In the genomic region with DNA sequence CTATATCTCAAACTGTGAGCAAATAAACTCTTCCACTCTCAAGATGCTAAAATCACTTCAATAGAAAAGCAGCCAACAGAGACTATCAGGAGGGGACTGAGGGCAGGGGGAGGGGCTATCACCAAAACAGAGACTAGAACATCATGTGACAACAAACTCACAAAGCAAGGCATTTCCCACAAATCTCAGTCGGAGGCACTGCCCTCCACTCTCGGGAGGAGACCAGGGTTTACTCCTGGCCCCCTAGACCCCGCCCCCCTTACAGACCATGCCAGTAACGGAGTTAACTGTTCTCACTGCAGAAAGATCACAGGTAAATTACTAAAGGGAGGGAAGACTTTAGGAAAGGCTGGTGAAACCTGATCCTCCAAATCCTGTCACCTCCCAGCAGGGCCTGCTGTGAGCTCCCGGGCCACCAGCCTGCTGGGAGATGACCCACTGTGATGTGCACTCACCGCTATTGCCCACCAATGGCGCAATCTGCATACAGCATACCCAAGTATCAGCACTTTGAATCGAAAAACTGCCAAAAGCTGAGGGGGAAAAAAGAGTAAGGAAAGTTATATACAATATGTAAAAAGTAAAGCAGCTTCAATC, we compare ENCODE assay signal across 21 mouse cellular contexts. TPM values are rescaled to one million over a fixed set of nuclear protein-coding genes. Genes with fewer than 3 reads are reported as not detected.
DNase-seq lines count a peak whose midpoint lies in the region; ATAC-seq and TF ChIP-seq lines count a peak whose summit lies in the region.
"Had no signal": no experiment of that assay in that cellular context is flagged by ENCODE, and none has a peak within 500 bp of the region (broad histone marks: within the 10 kb centered on the region; RNA-seq: fewer than 3 reads in every experiment).

No protein-coding gene starts in this region.

- TF ChIP-seq CTCF in kidney, postnatal 0 days (IDR thresholded peaks at IDR 0.05; ENCODE audit: low read depth): no peak
- TF ChIP-seq CTCF in ES-Bruce4 (IDR thresholded peaks at IDR 0.05; ENCODE audit: low read depth, low read length): no peak

- no peak for TF ChIP-seq POLR2A in ES-Bruce4 (IDR thresholded peaks at IDR 0.05; ENCODE audit: insufficient read depth, low read length)

- H3K4me3 ChIP-seq in forebrain, embryonic 14.5 days (ENCODE audit: low read depth, low read length): no peak overlapping the region
- no peak overlapping the region for H3K4me3 ChIP-seq in forebrain, embryonic 10.5 days
- H3K4me3 ChIP-seq in kidney, postnatal 0 days (replicated peaks; ENCODE audit: low read depth, low read length): no peak overlapping the region
- no peak overlapping the region for H3K4me3 ChIP-seq in ES-Bruce4 (ENCODE audit: low read depth, low read length)
- H3K4me3 ChIP-seq: hindbrain, embryonic 12.5 days; left cerebral cortex, adult 2 months had no signal

- H3K9ac ChIP-seq in forebrain, embryonic 14.5 days (ENCODE audit: low read length): no peak overlapping the region
- H3K9ac ChIP-seq in kidney, postnatal 0 days (ENCODE audit: low read depth, low read length): no peak overlapping the region
- H3K9ac ChIP-seq in ES-Bruce4 (ENCODE audit: low read depth, poor library complexity, severe bottlenecking): no peak overlapping the region
- H3K9ac ChIP-seq: hindbrain, embryonic 12.5 days; liver, embryonic 14.5 days; lung, embryonic 14.5 days had no signal

- DNase-seq in forebrain, embryonic 14.5 days (ENCODE audit: low spot score): no peak
- no peak for DNase-seq in forebrain, embryonic 10.5 days (ENCODE audit: extremely low spot score, low spot score)
- DNase-seq in kidney, postnatal 0 days (ENCODE audit: low spot score): no peak
- no peak for DNase-seq in kidney, postnatal 10 days
- peak; percentile 72 for DNase-seq in R1 (ENCODE audit: low read depth, low spot score)
- no peak for DNase-seq in natural killer cell, adult 2 months (ENCODE audit: low spot score in 2 of 2)
- DNase-seq: adrenal gland, postnatal 25 days; B cell, adult 2 months; cerebellum, adult 9-10 months; gastrocnemius, postnatal 25 days; heart, adult 18-20 months; kidney, adult 2 months; lung, embryonic 14.5 days; right cerebral cortex, postnatal 14 days; thymus, postnatal 14 days had no signal

- WGBS in forebrain, embryonic 14.5 days: 13% methylated on average over 8 of the region's 8 CpGs
- WGBS in forebrain, embryonic 10.5 days: 10% methylated on average over 8 of the region's 8 CpGs
- 26% methylated on average over 8 of the region's 8 CpGs for WGBS in kidney, postnatal 0 days

- H3K9me3 ChIP-seq in forebrain, embryonic 14.5 days (replicated peaks; ENCODE audit: control insufficient read depth, low read length): no peaks in the 10 kb centered on the region
- no peaks in the 10 kb centered on the region for H3K9me3 ChIP-seq in forebrain, embryonic 10.5 days
- no peaks in the 10 kb centered on the region for H3K9me3 ChIP-seq in kidney, postnatal 0 days (replicated peaks; ENCODE audit: low read length)
- H3K9me3 ChIP-seq in ES-Bruce4 (replicated peaks; ENCODE audit: control insufficient read depth, insufficient read depth, low read length, poor library complexity, severe bottlenecking): no peaks in the 10 kb centered on the region
- H3K9me3 ChIP-seq: hindbrain, embryonic 12.5 days had no signal

- H3K27me3 ChIP-seq in forebrain, embryonic 14.5 days (replicated peaks; ENCODE audit: control insufficient read depth, insufficient read depth, low read length): no peaks in the 10 kb centered on the region
- no peaks in the 10 kb centered on the region for H3K27me3 ChIP-seq in forebrain, embryonic 10.5 days (ENCODE audit: poor library complexity, severe bottlenecking)
- no peaks in the 10 kb centered on the region for H3K27me3 ChIP-seq in kidney, postnatal 0 days (ENCODE audit: insufficient read depth, low read length)
- no peaks in the 10 kb centered on the region for H3K27me3 ChIP-seq in ES-Bruce4 (ENCODE audit: control insufficient read depth, insufficient read depth, low read length, poor library complexity, severe bottlenecking)
- H3K27me3 ChIP-seq: CH12.LX; hindbrain, embryonic 12.5 days had no signal

- ATAC-seq in forebrain, embryonic 14.5 days: peak; percentile 17; the same call in 1 of the 2 replicates
- ATAC-seq in kidney, postnatal 0 days (replicated peaks; ENCODE audit: low FRiP score, low read depth): peak; percentile 63
- ATAC-seq: inflammation-experienced regulatory T-cells, adult 6 months had no signal

- TF ChIP-seq EP300 in ES-Bruce4 (IDR thresholded peaks at IDR 0.05; ENCODE audit: insufficient read depth, low read depth, low read length): 0 out of 2 replicates have a peak, but pooled peaks have one; percentile 33

- no peak overlapping the region for H3K27ac ChIP-seq in forebrain, embryonic 14.5 days (ENCODE audit: low read depth, low read length)
- no peak overlapping the region for H3K27ac ChIP-seq in forebrain, embryonic 10.5 days
- H3K27ac ChIP-seq in kidney, postnatal 0 days: no peak overlapping the region
- no peak overlapping the region for H3K27ac ChIP-seq in ES-Bruce4 (ENCODE audit: insufficient read depth, low read length)
- H3K27ac ChIP-seq: hindbrain, embryonic 12.5 days; left cerebral cortex, adult 2 months; liver, embryonic 14.5 days had no signal

- 0 out of 2 replicates have a peak, but pooled peaks cover 2% of the 10 kb centered on the region for H3K4me1 ChIP-seq in forebrain, embryonic 14.5 days (ENCODE audit: control insufficient read depth, insufficient read depth, low read length)
- peaks cover 11% of the 10 kb centered on the region for H3K4me1 ChIP-seq in forebrain, embryonic 10.5 days
- H3K4me1 ChIP-seq in kidney, postnatal 0 days (replicated peaks; ENCODE audit: insufficient read depth, low read length): no peaks in the 10 kb centered on the region
- H3K4me1 ChIP-seq in ES-Bruce4 (ENCODE audit: control insufficient read depth, insufficient read depth, low read length): no peaks in the 10 kb centered on the region
- H3K4me1 ChIP-seq: hindbrain, embryonic 12.5 days had no signal

- H3K36me3 ChIP-seq in forebrain, embryonic 14.5 days (ENCODE audit: control insufficient read depth, insufficient read depth, low read length): peaks cover 61% of the 10 kb centered on the region
- peaks cover 64% of the 10 kb centered on the region for H3K36me3 ChIP-seq in forebrain, embryonic 10.5 days (replicated peaks)
- peaks cover 24% of the 10 kb centered on the region; the same call in 1 of the 2 replicates for H3K36me3 ChIP-seq in kidney, postnatal 0 days (ENCODE audit: insufficient read depth, low read length)
- H3K36me3 ChIP-seq in ES-Bruce4 (ENCODE audit: control insufficient read depth, insufficient read depth, low read length, poor library complexity, severe bottlenecking): peaks cover 4% of the 10 kb centered on the region

- H3K4me2 ChIP-seq in forebrain, embryonic 14.5 days (ENCODE audit: low read length): no peak overlapping the region
- H3K4me2 ChIP-seq in kidney, postnatal 0 days (ENCODE audit: low read length): no peak overlapping the region
- H3K4me2 ChIP-seq: hindbrain, embryonic 12.5 days; lung, embryonic 14.5 days had no signal

RNA-seq across cellular contexts. Expression of gene Stard3nl, which starts 23.4 kb away (rescaled TPM):
- 199 and 213 TPM in 2 replicates for polyA plus RNA-seq in forebrain, embryonic 14.5 days (2014; fragmentation: Nextera tagmentation; extraction: Ambion mirVana)
- 100 and 102 TPM in 2 replicates for polyA plus RNA-seq in forebrain, embryonic 10.5 days (2016; fragmentation: Nextera tagmentation; extraction: Ambion mirVana)
- 87.8 and 91.9 TPM in 2 replicates for polyA plus RNA-seq in kidney, postnatal 0 days (2015; fragmentation: Nextera tagmentation; extraction: Ambion mirVana)
- polyA plus RNA-seq in ES-Bruce4 (2011; ENCODE audit: insufficient read depth, insufficient read length, low read depth, missing spikeins): 45.4 and 63.7 TPM in 2 replicates
